Mouse (Mus musculus): ENCODE measurements around the gene Gda. TPM values are rescaled to one million over a fixed set of nuclear protein-coding genes. Genes with fewer than 3 reads are reported as not detected.

Gene Gda
- polyA plus RNA-seq, 1 experiment = 0.78 TPM

- Histone ChIP-seq H3K27ac (ENCODE audit: control insufficient read depth, insufficient read depth, low read depth, low read length) (no peak overlapping the region), H3K36me3 (ENCODE audit: control insufficient read depth, insufficient read depth, low read length) (no peaks in the 10 kb centered on the region), H3K4me1 (ENCODE audit: control insufficient read depth, insufficient read depth, low read length) (no peaks in the 10 kb centered on the region), H3K4me3 (ENCODE audit: control insufficient read depth, low read depth, low read length) (no peak overlapping the region), H3K27me3 (ENCODE audit: control insufficient read depth, insufficient read depth, low read length) (no peaks in the 10 kb centered on the region)
- TF ChIP-seq POLR2A (IDR thresholded peaks at IDR 0.05; ENCODE audit: control insufficient read depth, low read depth, low read length) (no peak), CTCF (IDR thresholded peaks at IDR 0.05; ENCODE audit: control insufficient read depth, insufficient read depth, insufficient replicate concordance, low read depth, low read length) (no peak)
Measured at GRCm38 (mm10) chr19:21423731-21424130, 49.5 kb downstream of the Gda start.

GRCm38 (mm10) chr19:21418418-21418817 lies 54.8 kb downstream of the Gda start:
- no peak for TF ChIP-seq POLR2A (IDR thresholded peaks at IDR 0.05; ENCODE audit: control insufficient read depth, low read depth, low read length)
- TF ChIP-seq CTCF (IDR thresholded peaks at IDR 0.05; ENCODE audit: control insufficient read depth, insufficient read depth, insufficient replicate concordance, low read depth, low read length) = no peak
- H3K4me1 ChIP-seq (ENCODE audit: control insufficient read depth, insufficient read depth, low read length) = no peaks in the 10 kb centered on the region
- H3K27ac ChIP-seq (ENCODE audit: control insufficient read depth, insufficient read depth, low read depth, low read length) = no peak overlapping the region
- H3K4me3 ChIP-seq (ENCODE audit: control insufficient read depth, low read depth, low read length) = no peak overlapping the region
- H3K36me3 ChIP-seq (ENCODE audit: control insufficient read depth, insufficient read depth, low read length) = no peaks in the 10 kb centered on the region
- H3K27me3 ChIP-seq (ENCODE audit: control insufficient read depth, insufficient read depth, low read length) = no peaks in the 10 kb centered on the region

GRCm38 (mm10) chr19:21415377-21415776 lies 57.9 kb downstream of the Gda start:
- Histone ChIP-seq H3K36me3 (ENCODE audit: control insufficient read depth, insufficient read depth, low read length) (no peaks in the 10 kb centered on the region), H3K27me3 (ENCODE audit: control insufficient read depth, insufficient read depth, low read length) (no peaks in the 10 kb centered on the region), H3K4me1 (ENCODE audit: control insufficient read depth, insufficient read depth, low read length) (no peaks in the 10 kb centered on the region), H3K4me3 (ENCODE audit: control insufficient read depth, low read depth, low read length) (no peak overlapping the region), H3K27ac (ENCODE audit: control insufficient read depth, insufficient read depth, low read depth, low read length) (no peak overlapping the region)
- TF ChIP-seq POLR2A (IDR thresholded peaks at IDR 0.05; ENCODE audit: control insufficient read depth, low read depth, low read length) = no peak
- no peak for TF ChIP-seq CTCF (IDR thresholded peaks at IDR 0.05; ENCODE audit: control insufficient read depth, insufficient read depth, insufficient replicate concordance, low read depth, low read length)

GRCm38 (mm10) chr19:21409178-21409577 lies 64.1 kb downstream of the Gda start:
- Histone ChIP-seq H3K4me3 (ENCODE audit: control insufficient read depth, low read depth, low read length) (no peak overlapping the region), H3K36me3 (ENCODE audit: control insufficient read depth, insufficient read depth, low read length) (no peaks in the 10 kb centered on the region), H3K4me1 (ENCODE audit: control insufficient read depth, insufficient read depth, low read length) (no peaks in the 10 kb centered on the region), H3K27me3 (ENCODE audit: control insufficient read depth, insufficient read depth, low read length) (no peaks in the 10 kb centered on the region), H3K27ac (ENCODE audit: control insufficient read depth, insufficient read depth, low read depth, low read length) (no peak overlapping the region)
- TF ChIP-seq CTCF (IDR thresholded peaks at IDR 0.05; ENCODE audit: control insufficient read depth, insufficient read depth, insufficient replicate concordance, low read depth, low read length) (no peak), POLR2A (IDR thresholded peaks at IDR 0.05; ENCODE audit: control insufficient read depth, low read depth, low read length) (no peak)

DNA sequence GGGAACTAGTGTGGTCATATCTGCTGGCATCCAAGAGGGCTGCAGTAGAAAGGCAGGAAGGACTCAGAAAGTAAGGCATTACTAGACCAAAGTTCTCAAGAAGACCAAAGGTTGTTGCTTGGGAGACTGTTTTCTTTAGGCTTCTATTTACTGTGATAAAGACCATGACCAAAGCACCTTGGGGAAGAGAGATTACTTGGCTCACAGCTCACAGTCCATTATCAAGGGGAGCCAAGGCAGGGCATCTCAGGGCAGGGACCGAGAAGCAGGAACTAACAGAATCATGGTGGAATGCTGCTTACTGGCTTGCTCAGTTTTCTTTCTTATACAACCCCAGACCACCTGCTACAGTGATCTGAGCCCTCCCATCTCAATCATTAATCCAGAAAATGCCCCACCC lies 65.9 kb downstream of the Gda start:
- no peaks in the 10 kb centered on the region for H3K36me3 ChIP-seq (ENCODE audit: control insufficient read depth, insufficient read depth, low read length)
- H3K27ac ChIP-seq (ENCODE audit: control insufficient read depth, insufficient read depth, low read depth, low read length) = no peak overlapping the region
- TF ChIP-seq POLR2A (IDR thresholded peaks at IDR 0.05; ENCODE audit: control insufficient read depth, low read depth, low read length) (no peak), CTCF (IDR thresholded peaks at IDR 0.05; ENCODE audit: control insufficient read depth, insufficient read depth, insufficient replicate concordance, low read depth, low read length) (no peak)
- no peaks in the 10 kb centered on the region for H3K4me1 ChIP-seq (ENCODE audit: control insufficient read depth, insufficient read depth, low read length)
- no peak overlapping the region for H3K4me3 ChIP-seq (ENCODE audit: control insufficient read depth, low read depth, low read length)
- no peaks in the 10 kb centered on the region for H3K27me3 ChIP-seq (ENCODE audit: control insufficient read depth, insufficient read depth, low read length)

DNA sequence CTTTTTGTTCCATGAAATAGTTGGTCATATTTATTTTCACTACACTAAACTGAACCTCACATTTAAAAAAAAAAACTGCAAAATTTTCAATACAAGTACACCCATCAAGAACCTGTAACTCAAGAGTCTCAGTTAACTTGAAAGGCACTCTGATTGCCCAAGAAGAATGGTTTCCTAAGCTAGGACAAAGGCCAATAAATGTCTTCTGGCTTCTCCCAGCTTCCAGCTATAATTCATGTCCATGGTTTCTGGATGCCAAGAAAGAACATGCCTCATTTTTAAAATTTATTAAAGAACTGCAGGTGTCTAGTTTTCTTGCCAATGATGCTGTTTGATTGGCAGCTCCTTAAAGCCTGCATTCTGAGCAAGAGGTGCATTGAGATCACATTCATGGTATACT lies 75.3 kb downstream of the Gda start:
- no peak overlapping the region for H3K4me3 ChIP-seq (ENCODE audit: control insufficient read depth, low read depth, low read length)
- H3K4me1 ChIP-seq (ENCODE audit: control insufficient read depth, insufficient read depth, low read length) = no peaks in the 10 kb centered on the region
- TF ChIP-seq POLR2A (IDR thresholded peaks at IDR 0.05; ENCODE audit: control insufficient read depth, low read depth, low read length) (no peak), CTCF (IDR thresholded peaks at IDR 0.05; ENCODE audit: control insufficient read depth, insufficient read depth, insufficient replicate concordance, low read depth, low read length) (no peak)
- H3K27ac ChIP-seq (ENCODE audit: control insufficient read depth, insufficient read depth, low read depth, low read length) = no peak overlapping the region
- H3K36me3 ChIP-seq (ENCODE audit: control insufficient read depth, insufficient read depth, low read length) = no peaks in the 10 kb centered on the region
- H3K27me3 ChIP-seq (ENCODE audit: control insufficient read depth, insufficient read depth, low read length) = no peaks in the 10 kb centered on the region

GRCm38 (mm10) chr19:21396364-21396763 lies 76.9 kb downstream of the Gda start:
- no peak overlapping the region for H3K4me3 ChIP-seq (ENCODE audit: control insufficient read depth, low read depth, low read length)
- H3K27me3 ChIP-seq (ENCODE audit: control insufficient read depth, insufficient read depth, low read length) = no peaks in the 10 kb centered on the region
- TF ChIP-seq CTCF (IDR thresholded peaks at IDR 0.05; ENCODE audit: control insufficient read depth, insufficient read depth, insufficient replicate concordance, low read depth, low read length) (no peak), POLR2A (IDR thresholded peaks at IDR 0.05; ENCODE audit: control insufficient read depth, low read depth, low read length) (no peak)
- no peak overlapping the region for H3K27ac ChIP-seq (ENCODE audit: control insufficient read depth, insufficient read depth, low read depth, low read length)
- H3K4me1 ChIP-seq (ENCODE audit: control insufficient read depth, insufficient read depth, low read length) = no peaks in the 10 kb centered on the region
- H3K36me3 ChIP-seq (ENCODE audit: control insufficient read depth, insufficient read depth, low read length) = no peaks in the 10 kb centered on the region

DNA sequence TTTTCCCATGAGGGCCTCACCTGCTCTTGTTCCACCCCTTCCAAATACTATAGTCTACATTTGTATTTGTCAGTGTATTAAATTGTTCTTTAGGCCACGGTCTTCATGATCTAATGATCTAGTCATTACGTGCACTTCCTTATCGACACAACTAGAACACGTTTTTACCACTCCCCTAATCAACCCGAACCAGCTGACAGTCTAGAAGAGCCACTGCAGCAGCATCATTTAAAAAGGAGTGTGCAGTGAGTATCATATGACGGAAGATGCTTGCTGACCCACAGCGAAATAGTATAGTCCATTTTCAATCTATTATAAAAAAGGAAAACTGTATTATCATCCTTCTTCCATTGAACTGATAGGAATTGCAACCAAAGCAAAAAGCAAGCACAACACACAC lies 82.3 kb downstream of the Gda start:
- H3K4me3 ChIP-seq (ENCODE audit: control insufficient read depth, low read depth, low read length) = no peak overlapping the region
- TF ChIP-seq POLR2A (IDR thresholded peaks at IDR 0.05; ENCODE audit: control insufficient read depth, low read depth, low read length) (no peak), CTCF (IDR thresholded peaks at IDR 0.05; ENCODE audit: control insufficient read depth, insufficient read depth, insufficient replicate concordance, low read depth, low read length) (no peak)
- H3K4me1 ChIP-seq (ENCODE audit: control insufficient read depth, insufficient read depth, low read length) = no peaks in the 10 kb centered on the region
- H3K27ac ChIP-seq (ENCODE audit: control insufficient read depth, insufficient read depth, low read depth, low read length) = no peak overlapping the region
- H3K36me3 ChIP-seq (ENCODE audit: control insufficient read depth, insufficient read depth, low read length) = no peaks in the 10 kb centered on the region
- H3K27me3 ChIP-seq (ENCODE audit: control insufficient read depth, insufficient read depth, low read length) = no peaks in the 10 kb centered on the region

Data from testis, adult 2 months (tissue).